Mouse (Mus musculus) heart, embryonic 10.5 days (tissue): ENCODE measurements around the gene Dusp7. TPM values are rescaled to one million over a fixed set of nuclear protein-coding genes. Genes with fewer than 3 reads are reported as not detected.
A peak's percentile ranks its signal among the peaks of the same experiment; 100 is the strongest.

Experiments
- DNase-seq: peaks from one replicate; pipeline ENCODE4 v3.0.0-alpha.2; 2017; ENCODE audit warnings: low spot score
- H3K27ac ChIP-seq: fragments of 300-500 bp; sonication (generic); 2 replicates; pipeline ENCODE4 v1.5.1; 2016; ENCODE audit warnings: mild to moderate bottlenecking
- H3K27me3 ChIP-seq: fragments of 300-500 bp; sonication (generic); 2 replicates; pipeline ENCODE4 v1.6.1; 2016; ENCODE audit warnings: mild to moderate bottlenecking; ENCODE audit not compliant: poor library complexity, insufficient read depth, severe bottlenecking
- H3K36me3 ChIP-seq: fragments of 300-500 bp; sonication (generic); 2 replicates; pipeline ENCODE4 v1.6.1; 2016; ENCODE audit warnings: mild to moderate bottlenecking, moderate library complexity
- H3K4me1 ChIP-seq: fragments of 300-500 bp; sonication (generic); 2 replicates; pipeline ENCODE4 v1.6.1; 2016; ENCODE audit warnings: mild to moderate bottlenecking
- H3K4me3 ChIP-seq: fragments of 300-500 bp; sonication (generic); 2 replicates; pipeline ENCODE4 v1.5.1; 2016; ENCODE audit warnings: mild to moderate bottlenecking, moderate library complexity
- H3K9me3 ChIP-seq: fragments of 300-500 bp; sonication (generic); 2 replicates; pipeline ENCODE4 v1.6.1; 2016; ENCODE audit warnings: mild to moderate bottlenecking, moderate library complexity
- WGBS: fragments of 180-500 bp; shearing (Covaris S2); methylation state at CpG from one replicate; pipeline ENCODE4 v1.1.7; 2016; 5-methylcytosine and 5-hydroxymethylcytosine counted together
- polyA plus RNA-seq: library from polyadenylated mRNA; unstranded; fragments of >200 nt; fragmentation: Nextera tagmentation; extraction: Ambion mirVana; gene quantifications from 2 replicates; pipeline ENCODE4 v1.2.1, GENCODE M21; 2016

Gene Dusp7
- polyA plus RNA-seq, 1 experiment from 2014 or later, result 21.0 TPM

- peak overlapping the region; percentile 32 for H3K4me3 ChIP-seq
Observed at GRCm38 (mm10) chr9:106356323-106356844, 12.0 kb upstream of the Dusp7 start.

GRCm38 (mm10) chr9:106357167-106357566 is 11.3 kb upstream of the Dusp7 start:
- no peak for DNase-seq
- Histone ChIP-seq H3K27ac (peak overlapping the region; percentile 86), H3K36me3 (no peaks in the 10 kb centered on the region), H3K4me1 (peaks cover 71% of the 10 kb centered on the region), H3K4me3 (no peak overlapping the region), H3K9me3 (no peaks in the 10 kb centered on the region), H3K27me3 (no peaks in the 10 kb centered on the region)
- 62% methylated on average over 3 of the region's 3 CpGs for WGBS

More at GRCm38 (mm10) chr9:106356323-106356844, 12.0 kb upstream of the Dusp7 start:
- no peaks in the 10 kb centered on the region; the same call in 1 of the 2 replicates for H3K36me3 ChIP-seq
- peak overlapping the region; percentile 86 for H3K27ac ChIP-seq
- H3K4me1 ChIP-seq, result peaks cover 72% of the 10 kb centered on the region
- 61% methylated on average over 10 of the region's 10 CpGs for WGBS
- no peaks in the 10 kb centered on the region for H3K9me3 ChIP-seq
- DNase-seq, result no peak
- no peaks in the 10 kb centered on the region for H3K27me3 ChIP-seq

- no peak overlapping the region for H3K4me3 ChIP-seq
- H3K27me3 ChIP-seq, result no peaks in the 10 kb centered on the region
- H3K27ac ChIP-seq, result 0 out of 2 replicates have a peak overlapping the region, but pooled peaks have one; percentile 33
- H3K9me3 ChIP-seq, result no peaks in the 10 kb centered on the region
- DNase-seq, result no peak
- no peaks in the 10 kb centered on the region for H3K36me3 ChIP-seq
- 72% methylated on average over 6 of the region's 6 CpGs for WGBS
- H3K4me1 ChIP-seq, result peaks cover 52% of the 10 kb centered on the region
Observed at GRCm38 (mm10) chr9:106359297-106359696, 9.1 kb upstream of the Dusp7 start.

GRCm38 (mm10) chr9:106361140-106361539 is 7.3 kb upstream of the Dusp7 start:
- peaks cover 44% of the 10 kb centered on the region for H3K4me1 ChIP-seq
- H3K27me3 ChIP-seq, result no peaks in the 10 kb centered on the region; the same call in 1 of the 2 replicates
- no peak overlapping the region for H3K4me3 ChIP-seq
- 75% methylated on average over 6 of the region's 6 CpGs for WGBS
- H3K27ac ChIP-seq, result no peak overlapping the region
- H3K9me3 ChIP-seq, result no peaks in the 10 kb centered on the region
- DNase-seq, result no peak
- H3K36me3 ChIP-seq, result no peaks in the 10 kb centered on the region

GRCm38 (mm10) chr9:106365333-106365732 is 3.1 kb upstream of the Dusp7 start:
- Histone ChIP-seq H3K4me1 (peaks cover 41% of the 10 kb centered on the region), H3K36me3 (0 out of 2 replicates have a peak, but pooled peaks cover under 1% of the 10 kb centered on the region), H3K27me3 (no peaks in the 10 kb centered on the region; the same call in 1 of the 2 replicates), H3K4me3 (no peak overlapping the region), H3K27ac (peak overlapping the region; percentile 19; the same call in 1 of the 2 replicates), H3K9me3 (no peaks in the 10 kb centered on the region)
- WGBS, result 60% methylated on average over 7 of the region's 7 CpGs
- DNase-seq, result no peak

GRCm38 (mm10) chr9:106366188-106366587 is 2.2 kb upstream of the Dusp7 start:
- Histone ChIP-seq H3K4me3 (no peak overlapping the region; the same call in 1 of the 2 replicates), H3K4me1 (peaks cover 47% of the 10 kb centered on the region), H3K9me3 (no peaks in the 10 kb centered on the region), H3K36me3 (peaks cover 9% of the 10 kb centered on the region), H3K27ac (peak overlapping the region; percentile 85; the same call in 1 of the 2 replicates), H3K27me3 (no peaks in the 10 kb centered on the region; the same call in 1 of the 2 replicates)
- no peak for DNase-seq
- 40% methylated on average over 1 of the region's 1 CpGs for WGBS

GRCm38 (mm10) chr9:106367001-106367400 is 1.4 kb upstream of the Dusp7 start:
- Histone ChIP-seq H3K36me3 (peaks cover 17% of the 10 kb centered on the region), H3K27ac (peak overlapping the region; percentile 85), H3K9me3 (no peaks in the 10 kb centered on the region), H3K4me1 (peaks cover 49% of the 10 kb centered on the region), H3K4me3 (peak overlapping the region; percentile 88), H3K27me3 (no peaks in the 10 kb centered on the region; the same call in 1 of the 2 replicates)
- WGBS, result 20% methylated on average over 5 of the region's 5 CpGs
- DNase-seq, result no peak

GRCm38 (mm10) chr9:106367592-106368111 is 780 bp upstream of the Dusp7 start:
- Histone ChIP-seq H3K4me1 (peaks cover 53% of the 10 kb centered on the region), H3K4me3 (peak overlapping the region; percentile 88), H3K36me3 (peaks cover 24% of the 10 kb centered on the region), H3K27ac (peak overlapping the region; percentile 98), H3K9me3 (no peaks in the 10 kb centered on the region), H3K27me3 (no peaks in the 10 kb centered on the region; the same call in 1 of the 2 replicates)
- peak; percentile 99 for DNase-seq
- WGBS, result under 1% methylated on average over 36 of the region's 36 CpGs

GRCm38 (mm10) chr9:106368831-106369501 is 534 bp downstream of the Dusp7 start:
- Histone ChIP-seq H3K36me3 (peaks cover 37% of the 10 kb centered on the region), H3K4me1 (peaks cover 66% of the 10 kb centered on the region), H3K27ac (peak overlapping the region; percentile 98), H3K27me3 (no peaks in the 10 kb centered on the region; the same call in 1 of the 2 replicates), H3K4me3 (peak overlapping the region; percentile 88), H3K9me3 (no peaks in the 10 kb centered on the region)
- under 1% methylated on average over 72 of the region's 72 CpGs for WGBS
- DNase-seq, result no peak

- WGBS, result 8% methylated on average over 11 of the region's 11 CpGs
- H3K27ac ChIP-seq, result peak overlapping the region; percentile 98
- no peaks in the 10 kb centered on the region for H3K9me3 ChIP-seq
- no peak for DNase-seq
- no peaks in the 10 kb centered on the region; the same call in 1 of the 2 replicates for H3K27me3 ChIP-seq
- H3K4me1 ChIP-seq, result peaks cover 65% of the 10 kb centered on the region
- peak overlapping the region; percentile 88 for H3K4me3 ChIP-seq
- peaks cover 45% of the 10 kb centered on the region for H3K36me3 ChIP-seq
Observed at GRCm38 (mm10) chr9:106369801-106370485, 1.5 kb downstream of the Dusp7 start.

GRCm38 (mm10) chr9:106370620-106371383 is 2.4 kb downstream of the Dusp7 start:
- 85% methylated on average over 30 of the region's 30 CpGs for WGBS
- peak overlapping the region; percentile 98 for H3K27ac ChIP-seq
- peaks cover 59% of the 10 kb centered on the region for H3K4me1 ChIP-seq
- peaks cover 53% of the 10 kb centered on the region for H3K36me3 ChIP-seq
- H3K4me3 ChIP-seq, result peak overlapping the region; percentile 88
- DNase-seq, result no peak
- no peaks in the 10 kb centered on the region; the same call in 1 of the 2 replicates for H3K27me3 ChIP-seq
- H3K9me3 ChIP-seq, result no peaks in the 10 kb centered on the region

- 62% methylated on average over 6 of the region's 6 CpGs for WGBS
- Histone ChIP-seq H3K27me3 (no peaks in the 10 kb centered on the region; the same call in 1 of the 2 replicates), H3K9me3 (no peaks in the 10 kb centered on the region), H3K4me3 (peak overlapping the region; percentile 88), H3K27ac (peak overlapping the region; percentile 98), H3K36me3 (peaks cover 55% of the 10 kb centered on the region), H3K4me1 (peaks cover 55% of the 10 kb centered on the region)
- no peak for DNase-seq
Observed at GRCm38 (mm10) chr9:106371384-106371671, 2.9 kb downstream of the Dusp7 start.
